Mouse (Mus musculus): ENCODE measurements around the gene 1700028P14Rik. TPM values are rescaled to one million over a fixed set of nuclear protein-coding genes. Genes with fewer than 3 reads are reported as not detected.

The 1700028P14Rik gene
- total RNA-seq, 1 experiment: not detected

DNA sequence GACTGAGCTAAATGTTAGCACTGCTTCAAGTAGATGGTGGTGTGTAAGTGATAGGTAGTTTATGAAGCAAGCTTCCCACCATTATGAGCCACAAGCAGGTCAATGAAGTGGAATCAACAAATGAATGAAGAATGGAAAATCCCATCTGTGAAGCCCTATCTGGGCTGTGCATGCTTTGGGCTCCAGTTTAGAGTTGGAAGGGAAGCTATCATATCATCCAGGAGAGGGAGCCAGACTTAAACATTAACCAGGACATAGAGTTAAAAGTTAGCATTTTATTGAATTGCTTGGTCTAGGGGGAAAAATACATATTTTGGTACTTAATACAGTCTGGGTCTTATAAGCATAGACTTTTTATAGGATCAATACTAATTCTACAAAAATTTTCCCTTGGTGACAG, 107.0 kb downstream of the 1700028P14Rik start:
- no peak for DNase-seq (ENCODE audit: low read depth, low spot score)

DNA sequence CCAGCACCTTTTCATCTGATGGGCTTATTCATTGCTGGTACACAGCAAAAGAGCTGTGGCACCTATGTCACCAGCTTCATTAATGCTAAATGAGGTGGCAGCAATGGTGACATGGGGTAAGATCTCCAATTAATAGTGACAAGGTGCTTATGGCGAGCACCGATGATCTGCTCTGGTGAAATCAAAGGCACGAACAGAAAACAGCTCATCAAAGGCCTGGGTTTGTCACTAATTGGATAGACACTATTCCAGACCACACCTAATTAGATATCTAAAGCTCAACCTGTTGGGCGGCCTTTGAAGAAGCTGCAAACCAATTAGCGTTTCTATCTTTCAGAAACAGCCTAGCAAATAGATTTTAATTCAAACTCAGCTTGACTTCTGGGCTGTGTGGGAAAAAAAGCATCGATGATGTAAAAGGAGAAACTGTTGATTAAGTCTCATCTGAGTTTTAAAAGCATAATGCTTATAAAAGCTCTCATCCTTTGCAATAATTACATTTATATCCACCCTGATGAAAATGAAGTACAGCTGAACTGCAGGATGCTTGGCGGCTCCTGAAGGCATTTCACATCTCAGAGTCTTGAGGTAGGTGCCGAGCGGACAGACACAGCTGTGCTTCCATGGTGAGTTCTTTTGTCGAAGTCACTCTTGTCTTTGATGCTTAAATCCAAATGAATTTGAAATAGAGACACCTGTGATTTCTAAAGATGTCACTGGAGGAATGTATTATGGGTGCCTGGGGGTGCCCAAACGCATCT, 109.2 kb downstream of the 1700028P14Rik start:
- in situ Hi-C loops (cut with MboI; ENCODE audit: low sequenced_read_pairs in 2 of 2, unreplicated experiment in 2 of 2): no loop called here
- no peak for DNase-seq (ENCODE audit: low read depth, low spot score)

More for the DNA sequence above, 107.0 kb downstream of the 1700028P14Rik start:
- peak; percentile 11; the same call in 1 of the 2 replicates for TF ChIP-seq ZC3H11A (IDR thresholded peaks at IDR 0.05; ENCODE audit: borderline replicate concordance, low read depth, low read length)
- TF ChIP-seq CHD2 (IDR thresholded peaks at IDR 0.05; ENCODE audit: low read depth, low read length): no peak
- TF ChIP-seq MAFK (IDR thresholded peaks at IDR 0.05; ENCODE audit: insufficient read depth, low read depth, low read length): no peak
- no peak overlapping the region for H3K9ac ChIP-seq (ENCODE audit: insufficient read depth, low read depth, low read length, poor library complexity, severe bottlenecking)
- H3K4me3 ChIP-seq (ENCODE audit: insufficient read depth in 1 of 2, low read depth in 1 of 2, low read length in 2 of 2, poor library complexity in 1 of 2, severe bottlenecking in 1 of 2): no peak overlapping the region
- in situ Hi-C loops (cut with MboI; ENCODE audit: low sequenced_read_pairs in 2 of 2, unreplicated experiment in 2 of 2): no loop called here
- no peaks in the 10 kb centered on the region for H3K36me3 ChIP-seq (ENCODE audit: control insufficient read depth, insufficient read depth, low read length, poor library complexity, severe bottlenecking)
- no peaks in the 10 kb centered on the region for H3K4me1 ChIP-seq (ENCODE audit: control insufficient read depth in 2 of 2, insufficient read depth in 2 of 2, low read length in 2 of 2, poor library complexity in 1 of 2)
- no peak overlapping the region for H3K27ac ChIP-seq (ENCODE audit: insufficient read depth, low read depth, low read length, poor library complexity, severe bottlenecking)
- no peaks in the 10 kb centered on the region for H3K9me3 ChIP-seq (ENCODE audit: control insufficient read depth, insufficient read depth, low read depth, low read length)

DNA sequence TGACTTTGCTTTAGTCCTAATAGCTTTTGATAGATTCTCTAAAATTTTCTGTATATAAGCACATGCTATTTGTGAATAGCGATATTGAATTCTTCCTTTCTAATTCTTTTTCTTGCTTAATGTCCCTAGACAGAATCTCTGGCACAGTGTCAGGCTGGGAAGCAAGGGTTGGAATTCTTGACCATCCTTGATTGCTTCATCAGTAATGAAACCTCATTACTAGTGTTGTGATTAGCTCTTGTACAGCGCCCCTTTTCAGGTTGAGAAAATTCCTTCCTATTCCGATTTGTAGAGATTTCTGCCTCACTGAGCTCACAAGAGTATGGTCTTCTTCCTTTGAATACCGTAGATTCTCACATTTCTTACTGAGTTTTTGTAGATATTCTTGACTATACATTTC, 109.9 kb downstream of the 1700028P14Rik start:
- Histone ChIP-seq H3K9me3 (ENCODE audit: control insufficient read depth, insufficient read depth, low read depth, low read length) (no peaks in the 10 kb centered on the region), H3K36me3 (ENCODE audit: control insufficient read depth, insufficient read depth, low read length, poor library complexity, severe bottlenecking) (no peaks in the 10 kb centered on the region), H3K4me1 (ENCODE audit: control insufficient read depth in 2 of 2, insufficient read depth in 2 of 2, low read length in 2 of 2, poor library complexity in 1 of 2) (0 out of 4 replicates have a peak, but pooled peaks cover 0 to 2% of the 10 kb centered on the region in 2 experiments), H3K4me3 (ENCODE audit: insufficient read depth in 1 of 2, low read depth in 1 of 2, low read length in 2 of 2, poor library complexity in 1 of 2, severe bottlenecking in 1 of 2) (no peak overlapping the region), H3K9ac (ENCODE audit: insufficient read depth, low read depth, low read length, poor library complexity, severe bottlenecking) (no peak overlapping the region), H3K27ac (ENCODE audit: insufficient read depth, low read depth, low read length, poor library complexity, severe bottlenecking) (no peak overlapping the region)
- in situ Hi-C loops (cut with MboI; ENCODE audit: low sequenced_read_pairs in 2 of 2, unreplicated experiment in 2 of 2): no loop called here
- TF ChIP-seq MAFK (IDR thresholded peaks at IDR 0.05; ENCODE audit: insufficient read depth, low read depth, low read length) (no peak), HCFC1 (IDR thresholded peaks at IDR 0.05; ENCODE audit: borderline replicate concordance, insufficient read depth, low read length) (no peak), ZNF384 (IDR thresholded peaks at IDR 0.05; ENCODE audit: low read depth, low read length) (no peak), ZC3H11A (IDR thresholded peaks at IDR 0.05; ENCODE audit: borderline replicate concordance, low read depth, low read length) (no peak), CHD2 (IDR thresholded peaks at IDR 0.05; ENCODE audit: low read depth, low read length) (no peak)
- DNase-seq (ENCODE audit: low read depth, low spot score): no peak

More for the DNA sequence above, 109.2 kb downstream of the 1700028P14Rik start:
- Histone ChIP-seq H3K4me3 (ENCODE audit: insufficient read depth in 1 of 2, low read depth in 1 of 2, low read length in 2 of 2, poor library complexity in 1 of 2, severe bottlenecking in 1 of 2) (no peak overlapping the region), H3K9ac (ENCODE audit: insufficient read depth, low read depth, low read length, poor library complexity, severe bottlenecking) (no peak overlapping the region), H3K9me3 (ENCODE audit: control insufficient read depth, insufficient read depth, low read depth, low read length) (no peaks in the 10 kb centered on the region), H3K36me3 (ENCODE audit: control insufficient read depth, insufficient read depth, low read length, poor library complexity, severe bottlenecking) (no peaks in the 10 kb centered on the region), H3K27ac (ENCODE audit: insufficient read depth, low read depth, low read length, poor library complexity, severe bottlenecking) (no peak overlapping the region), H3K4me1 (ENCODE audit: control insufficient read depth in 2 of 2, insufficient read depth in 2 of 2, low read length in 2 of 2, poor library complexity in 1 of 2) (no peaks in the 10 kb centered on the region)
- no peak for TF ChIP-seq ZC3H11A (IDR thresholded peaks at IDR 0.05; ENCODE audit: borderline replicate concordance, low read depth, low read length)
- no peak for TF ChIP-seq MAFK (IDR thresholded peaks at IDR 0.05; ENCODE audit: insufficient read depth, low read depth, low read length)
- no peak for TF ChIP-seq HCFC1 (IDR thresholded peaks at IDR 0.05; ENCODE audit: borderline replicate concordance, insufficient read depth, low read length)
- TF ChIP-seq ZNF384 (IDR thresholded peaks at IDR 0.05; ENCODE audit: low read depth, low read length): no peak
- no peak for TF ChIP-seq CHD2 (IDR thresholded peaks at IDR 0.05; ENCODE audit: low read depth, low read length)

DNA sequence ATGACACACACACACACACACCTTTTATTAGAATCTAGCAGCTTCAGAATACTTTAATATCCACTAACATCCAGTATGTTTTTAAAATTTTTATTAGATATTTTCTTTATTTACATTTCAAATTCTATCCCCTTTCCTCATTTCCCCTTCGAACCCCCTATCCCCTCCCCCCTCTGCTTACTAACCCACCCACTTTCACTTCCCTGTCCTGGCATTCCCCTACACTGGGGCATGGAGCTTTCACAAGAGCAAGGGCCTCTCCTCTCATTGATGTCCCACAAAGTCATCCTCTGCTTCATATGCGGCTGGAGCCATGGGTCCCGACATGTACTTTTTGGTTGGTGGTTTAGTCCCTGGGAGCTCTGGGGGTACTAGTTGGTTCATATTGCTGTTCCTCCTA, 116.9 kb downstream of the 1700028P14Rik start:
- no peak for TF ChIP-seq CHD2 (IDR thresholded peaks at IDR 0.05; ENCODE audit: low read depth, low read length)
- no peak for TF ChIP-seq ZNF384 (IDR thresholded peaks at IDR 0.05; ENCODE audit: low read depth, low read length)
- no peak for TF ChIP-seq ZC3H11A (IDR thresholded peaks at IDR 0.05; ENCODE audit: borderline replicate concordance, low read depth, low read length)
- no peak for TF ChIP-seq HCFC1 (IDR thresholded peaks at IDR 0.05; ENCODE audit: borderline replicate concordance, insufficient read depth, low read length)
- no peak for TF ChIP-seq MAFK (IDR thresholded peaks at IDR 0.05; ENCODE audit: insufficient read depth, low read depth, low read length)
- H3K4me3 ChIP-seq (ENCODE audit: insufficient read depth in 1 of 2, low read depth in 1 of 2, low read length in 2 of 2, poor library complexity in 1 of 2, severe bottlenecking in 1 of 2): no peak overlapping the region
- H3K36me3 ChIP-seq (ENCODE audit: control insufficient read depth, insufficient read depth, low read length, poor library complexity, severe bottlenecking): no peaks in the 10 kb centered on the region
- no peak overlapping the region for H3K27ac ChIP-seq (ENCODE audit: insufficient read depth, low read depth, low read length, poor library complexity, severe bottlenecking)
- no peak overlapping the region for H3K9ac ChIP-seq (ENCODE audit: insufficient read depth, low read depth, low read length, poor library complexity, severe bottlenecking)
- H3K4me1 ChIP-seq (ENCODE audit: control insufficient read depth in 2 of 2, insufficient read depth in 2 of 2, low read length in 2 of 2, poor library complexity in 1 of 2): 0 out of 4 replicates have a peak, but pooled peaks cover 0 to 3% of the 10 kb centered on the region in 2 experiments
- H3K9me3 ChIP-seq (ENCODE audit: control insufficient read depth, insufficient read depth, low read depth, low read length): no peaks in the 10 kb centered on the region
- in situ Hi-C loops (cut with MboI; ENCODE audit: low sequenced_read_pairs in 2 of 2, unreplicated experiment in 2 of 2): no loop called here
- no peak for DNase-seq (ENCODE audit: low read depth, low spot score)
